Comparison of ENCODE assay signal across 15 mouse cellular contexts in the genomic region with DNA sequence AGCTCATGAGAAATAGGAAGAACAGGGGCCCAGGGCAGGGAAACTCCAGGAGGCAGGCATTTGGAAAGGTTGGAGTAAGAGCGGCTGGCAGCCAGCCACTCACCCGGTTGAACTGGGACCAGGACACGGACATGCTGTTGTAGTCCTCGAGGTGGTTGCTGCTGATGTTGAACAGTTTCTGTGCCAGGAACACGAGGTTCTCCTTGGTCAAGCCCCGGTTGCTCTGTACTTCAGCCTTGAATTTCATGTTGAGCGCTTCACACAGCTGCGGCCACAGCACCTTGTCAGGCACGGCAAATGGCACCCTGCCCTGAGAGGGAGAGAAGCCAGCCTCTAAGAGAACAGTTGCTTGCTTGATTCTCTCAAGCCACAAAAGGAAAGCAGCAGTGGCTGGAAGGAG. TPM values are rescaled to one million over a fixed set of nuclear protein-coding genes. Genes with fewer than 3 reads are reported as not detected.
A peak's percentile ranks its signal among the peaks of the same experiment; 100 is the strongest.
DNase-seq lines count a peak whose midpoint lies in the region; ATAC-seq and TF ChIP-seq lines count a peak whose summit lies in the region.
"Not testable (repeated sequence)": the region's sequence is repeated elsewhere in the genome, so short reads cannot be mapped to it uniquely, and the experiment has no call there.
"Had no signal": no experiment of that assay in that cellular context is flagged by ENCODE, and none has a peak within 500 bp of the region (broad histone marks: within the 10 kb centered on the region; RNA-seq: fewer than 3 reads in every experiment).

No protein-coding gene starts in this region.

- ATAC-seq in embryonic facial prominence, embryonic 14.5 days (ENCODE audit: low read depth) = not testable (repeated sequence)

- H3K36me3 ChIP-seq in embryonic facial prominence, embryonic 14.5 days (ENCODE audit: control insufficient read depth, insufficient read depth, low read length) = peaks cover 49% of the 10 kb centered on the region
- peaks cover 57% of the 10 kb centered on the region for H3K36me3 ChIP-seq in liver, adult 2 months (ENCODE audit: control insufficient read depth, insufficient read depth, low read length)

- H3K4me2 ChIP-seq in embryonic facial prominence, embryonic 14.5 days (ENCODE audit: low read depth, low read length) = not testable (repeated sequence)

- H3K4me3 ChIP-seq in embryonic facial prominence, embryonic 14.5 days (ENCODE audit: low read depth, low read length); layer of hippocampus, adult 2 months; liver, adult 2 months (ENCODE audit: insufficient read depth, low read depth, low read length): not testable (repeated sequence)

- H3K27ac ChIP-seq in embryonic facial prominence, embryonic 14.5 days (replicated peaks; ENCODE audit: low read depth, low read length) = peak overlapping the region; percentile 54
- H3K27ac ChIP-seq in layer of hippocampus, adult 2 months = peak overlapping the region; percentile 67; the same call in 1 of the 2 replicates
- H3K27ac ChIP-seq in liver, adult 2 months (replicated peaks; ENCODE audit: insufficient read depth, low read depth, low read length) = peak overlapping the region; percentile 68

- not testable (repeated sequence) for H3K4me1 ChIP-seq in embryonic facial prominence, embryonic 14.5 days (ENCODE audit: control insufficient read depth, insufficient read depth, low read length)
- H3K4me1 ChIP-seq in liver, adult 2 months (ENCODE audit: control insufficient read depth, insufficient read depth, low read length) = peaks cover 14% of the 10 kb centered on the region

- not testable (repeated sequence) for H3K27me3 ChIP-seq in embryonic facial prominence, embryonic 14.5 days (replicated peaks; ENCODE audit: control insufficient read depth, insufficient read depth, low read length); liver, adult 2 months (ENCODE audit: control insufficient read depth, insufficient read depth, low read length)

- not testable (repeated sequence) for TF ChIP-seq POLR2A in liver, adult 2 months (IDR thresholded peaks at IDR 0.05; ENCODE audit: extremely low read depth, insufficient read depth, low read length)

- H3K9ac ChIP-seq in embryonic facial prominence, embryonic 14.5 days (ENCODE audit: low read depth, low read length); liver, adult 2 months (ENCODE audit: low read depth, low read length): not testable (repeated sequence)

- peak; percentile 52 for DNase-seq in NIH3T3 (ENCODE audit: low read depth)
- peak; percentile 70 for DNase-seq in cerebellum, adult 11-12 months
- DNase-seq in embryonic facial prominence, embryonic 14.5 days (ENCODE audit: low spot score) = peak; percentile 21
- peak; percentile 90 for DNase-seq in gastrocnemius, postnatal 25 days
- DNase-seq in heart, postnatal 25 days (ENCODE audit: low spot score) = peak; percentile 45
- DNase-seq in layer of hippocampus, adult 2 months (ENCODE audit: low spot score in 2 of 2) = peak in 1 of 2 experiments; percentile 27
- DNase-seq in liver, adult 2 months (ENCODE audit: extremely low read depth, low read depth, low spot score) = peak; percentile 84
- DNase-seq in right cerebral cortex, postnatal 14 days = peak; percentile 46

- WGBS in embryonic facial prominence, embryonic 14.5 days = 75% methylated on average over 9 of the region's 9 CpGs
- WGBS in liver, adult 2 months = 20% methylated on average over 9 of the region's 9 CpGs

- not testable (repeated sequence) for H3K9me3 ChIP-seq in embryonic facial prominence, embryonic 14.5 days (ENCODE audit: control insufficient read depth, low read length)

- H3K79me2 ChIP-seq in liver, adult 2 months (ENCODE audit: control insufficient read depth, insufficient read depth, low read length) = not testable (repeated sequence)

- not testable (repeated sequence) for TF ChIP-seq CTCF in layer of hippocampus, adult 2 months (conservative IDR thresholded peaks at IDR 0.05); liver, adult 2 months (IDR thresholded peaks at IDR 0.05; ENCODE audit: low read depth, low read length)

- intact Hi-C loops in heart, postnatal 25 days (cut with DNase I) = not testable (repeated sequence)

RNA-seq across cellular contexts. Expression of a gene that starts 19.9 kb away (rescaled TPM):
- polyA plus RNA-seq in embryonic facial prominence, embryonic 14.5 days (2014; fragmentation: Nextera tagmentation; extraction: Ambion mirVana) = 3.6 and 4.4 TPM in 2 replicates
- total RNA-seq in gastrocnemius, postnatal 25 days (2021) = 1 to 10 TPM; 4.8 to 4.9 TPM
- 10 to 100 TPM in 1 of 2 experiments, 1 to 10 TPM in 1; 9.5 to 11.3 TPM for total RNA-seq in heart, postnatal 25 days (2021)
- 1 to 10 TPM; 4.3 to 5.2 TPM for total RNA-seq in layer of hippocampus, adult 2 months (2021)
- 7.1 and 8.5 TPM in 2 replicates for total RNA-seq in liver, adult 2 months (2014; rRNA removed)
- 17.0 and 17.5 TPM in 2 replicates for polyA plus RNA-seq in liver, adult 2 months (2012; rRNA removed)

RNA-seq across cellular contexts. Expression of a gene that starts 27.9 kb away (rescaled TPM):
- polyA plus RNA-seq in embryonic facial prominence, embryonic 14.5 days (2014; fragmentation: Nextera tagmentation; extraction: Ambion mirVana) = not detected in 2 replicates
- not detected for total RNA-seq in gastrocnemius, postnatal 25 days (2021)
- not detected for total RNA-seq in heart, postnatal 25 days (2021)
- total RNA-seq in layer of hippocampus, adult 2 months (2021) = not detected
- total RNA-seq in liver, adult 2 months (2014; rRNA removed) = not detected in 2 replicates
- not detected in 2 replicates for polyA plus RNA-seq in liver, adult 2 months (2012; rRNA removed)
- total RNA-seq: ES-E14; layer of hippocampus, adult 18-20 months had no signal
- polyA plus RNA-seq: heart, embryonic 14.5 days; intestine, embryonic 14.5 days; limb, embryonic 14.5 days; lung, embryonic 16.5 days; midbrain, embryonic 11.5 days had no signal

RNA-seq across cellular contexts. Expression of a gene that starts 30.9 kb away (rescaled TPM):
- polyA plus RNA-seq in embryonic facial prominence, embryonic 14.5 days (2014; fragmentation: Nextera tagmentation; extraction: Ambion mirVana) = 0.41 and 0.64 TPM in 2 replicates
- not detected for total RNA-seq in gastrocnemius, postnatal 25 days (2021)
- total RNA-seq in heart, postnatal 25 days (2021) = not detected
- 1 to 10 TPM; 1.8 to 2.8 TPM for total RNA-seq in layer of hippocampus, adult 2 months (2021)
- not detected in 2 replicates for total RNA-seq in liver, adult 2 months (2014; rRNA removed)
- not detected in 2 replicates for polyA plus RNA-seq in liver, adult 2 months (2012; rRNA removed)
- polyA plus RNA-seq: heart, embryonic 14.5 days; lung, embryonic 16.5 days had no signal

RNA-seq across cellular contexts. Expression of a gene that starts 52.6 kb away (rescaled TPM):
- 70.7 and 73.9 TPM in 2 replicates for polyA plus RNA-seq in embryonic facial prominence, embryonic 14.5 days (2014; fragmentation: Nextera tagmentation; extraction: Ambion mirVana)
- total RNA-seq in gastrocnemius, postnatal 25 days (2021) = 10 to 100 TPM; 40.4 to 43.1 TPM
- 10 to 100 TPM; 62.1 to 66.8 TPM for total RNA-seq in heart, postnatal 25 days (2021)
- 100 to 1,000 TPM; 137 to 148 TPM for total RNA-seq in layer of hippocampus, adult 2 months (2021)
- total RNA-seq in liver, adult 2 months (2014; rRNA removed) = 70.8 and 71.3 TPM in 2 replicates
- polyA plus RNA-seq in liver, adult 2 months (2012; rRNA removed) = 140 and 149 TPM in 2 replicates

RNA-seq across cellular contexts. Expression of a gene that starts 59.9 kb away (rescaled TPM):
- 24.5 and 27.6 TPM in 2 replicates for polyA plus RNA-seq in embryonic facial prominence, embryonic 14.5 days (2014; fragmentation: Nextera tagmentation; extraction: Ambion mirVana)
- total RNA-seq in gastrocnemius, postnatal 25 days (2021) = 100 to 1,000 TPM in 1 of 2 experiments, 10 to 100 TPM in 1; 93.2 to 126 TPM
- 10 to 100 TPM; 67.6 to 68.9 TPM for total RNA-seq in heart, postnatal 25 days (2021)
- total RNA-seq in layer of hippocampus, adult 2 months (2021) = 10 to 100 TPM; 11.6 to 13.8 TPM
- 31.8 and 33.0 TPM in 2 replicates for total RNA-seq in liver, adult 2 months (2014; rRNA removed)
- polyA plus RNA-seq in liver, adult 2 months (2012; rRNA removed) = 32.0 and 35.2 TPM in 2 replicates
